Mouse (Mus musculus): ENCODE data around the gene Bpi. TPM values are rescaled to one million over a fixed set of nuclear protein-coding genes. Genes with fewer than 3 reads are reported as not detected.

Gene Bpi
- total and polyA plus RNA-seq, 3 experiments = 0.17 to 0.81 (median 0.51) TPM

GRCm38 (mm10) chr2:158305948-158306695 lies 48.2 kb downstream of the Bpi start, which contains the start of gene Lbp:
Lbp (plus strand) TSS chr2:158306493.
- in situ Hi-C loops (cut with MboI; ENCODE audit: low pct_ligation_motif_present, low pct_unique_long_range_greater_than_20kb, low sequenced_read_pairs) = no loop called here
- Histone ChIP-seq H3K9ac (ENCODE audit: insufficient read depth, low read depth) (no peak within 1 kb of the TSS), H3K4me1 (ENCODE audit: control insufficient read depth in 1 of 2, insufficient read depth in 2 of 2) (peaks cover 7 to 11% of the 10 kb centered on the region in 2 experiments), H3K79me2 (replicated peaks; ENCODE audit: control insufficient read depth, extremely low read depth, insufficient read depth, poor library complexity, severe bottlenecking) (no peaks in the 10 kb centered on the region), H3K27me3 (replicated peaks) (peaks cover 10% of the 10 kb centered on the region), H3K4me2 (ENCODE audit: insufficient read depth, low read depth, poor library complexity, severe bottlenecking) (no peak within 1 kb of the TSS), H3K27ac (ENCODE audit: insufficient read depth, low read depth) (no peak within 1 kb of the TSS), H3K4me3 (replicated peaks in 1 of 3; ENCODE audit: low read depth in 2 of 3, low read length in 2 of 3, poor library complexity in 1 of 3) (no peak within 1 kb of the TSS), H3K9me3 (replicated peaks; ENCODE audit: low read length) (peaks cover 18% of the 10 kb centered on the region), H3K36me3 (replicated peaks in 1 of 2; ENCODE audit: control insufficient read depth in 1 of 2, insufficient read depth in 1 of 2, low read length in 1 of 2) (no peaks in the 10 kb centered on the region)
- TF ChIP-seq NELFE (IDR thresholded peaks at IDR 0.05; ENCODE audit: low read depth, low read length) (no peak), JUND (conservative IDR thresholded peaks at IDR 0.05; ENCODE audit: low read depth, low read length) (no peak), JUN (IDR thresholded peaks at IDR 0.05; ENCODE audit: insufficient read depth, low read depth, low read length) (no peak), NRF1 (IDR thresholded peaks at IDR 0.05; ENCODE audit: low read depth, low read length) (no peak), MXI1 (IDR thresholded peaks at IDR 0.05; ENCODE audit: low read depth, low read length) (no peak), ZKSCAN1 (IDR thresholded peaks at IDR 0.05; ENCODE audit: borderline replicate concordance, low read depth, low read length) (no peak), E2F4 (IDR thresholded peaks at IDR 0.05; ENCODE audit: insufficient replicate concordance, low read depth, low read length) (no peak), TBP (conservative IDR thresholded peaks at IDR 0.05; ENCODE audit: low read depth, low read length) (no peak), ZNF384 (IDR thresholded peaks at IDR 0.05; ENCODE audit: low read depth, low read length) (no peak), POLR2A (IDR thresholded peaks at IDR 0.05; ENCODE audit: low read depth, low read length) (no peak), MEF2A (IDR thresholded peaks at IDR 0.05; ENCODE audit: borderline replicate concordance, low read depth, low read length) (no peak), UBTF (IDR thresholded peaks at IDR 0.05; ENCODE audit: low read depth, low read length) (no peak)
- dilution Hi-C loops (cut with MboI; ENCODE audit: extremely low pct_ligation_motif_present, extremely low pct_unique_long_range_greater_than_20kb, low sequenced_read_pairs) = no loop called here
- peak; percentile 17 for DNase-seq (ENCODE audit: extremely low read depth)

- no peaks in the 10 kb centered on the region for H3K79me2 ChIP-seq (replicated peaks; ENCODE audit: control insufficient read depth, extremely low read depth, insufficient read depth, poor library complexity, severe bottlenecking)
- in situ Hi-C loops (cut with MboI; ENCODE audit: low pct_ligation_motif_present, low pct_unique_long_range_greater_than_20kb, low sequenced_read_pairs) (no loop called here), dilution Hi-C loops (cut with MboI; ENCODE audit: extremely low pct_ligation_motif_present, extremely low pct_unique_long_range_greater_than_20kb, low sequenced_read_pairs) (no loop called here)
- no peak overlapping the region for H3K4me2 ChIP-seq (ENCODE audit: insufficient read depth, low read depth, poor library complexity, severe bottlenecking)
- TF ChIP-seq NRF1 (IDR thresholded peaks at IDR 0.05; ENCODE audit: low read depth, low read length) = no peak
- TF ChIP-seq ZNF384 (IDR thresholded peaks at IDR 0.05; ENCODE audit: low read depth, low read length) = no peak
- TF ChIP-seq BHLHE40 (IDR thresholded peaks at IDR 0.05; ENCODE audit: low read depth, low read length) = no peak
- no peak for TF ChIP-seq MYC (IDR thresholded peaks at IDR 0.05; ENCODE audit: low read depth, low read length)
- TF ChIP-seq GABPA (IDR thresholded peaks at IDR 0.05; ENCODE audit: insufficient replicate concordance, low read depth, low read length) = no peak
- no peak for TF ChIP-seq JUN (IDR thresholded peaks at IDR 0.05; ENCODE audit: insufficient read depth, low read depth, low read length)
- TF ChIP-seq MAX (IDR thresholded peaks at IDR 0.05; ENCODE audit: low read length) = no peak
- TF ChIP-seq USF2 (conservative IDR thresholded peaks at IDR 0.05; ENCODE audit: low read depth, low read length) = no peak
- TF ChIP-seq POLR2AphosphoS2 (IDR thresholded peaks at IDR 0.05; ENCODE audit: low read depth, low read length) = no peak
- no peak for TF ChIP-seq POLR2A (IDR thresholded peaks at IDR 0.05; ENCODE audit: low read depth, low read length)
- TF ChIP-seq UBTF (IDR thresholded peaks at IDR 0.05; ENCODE audit: low read depth, low read length) = no peak
- TF ChIP-seq CHD2 (IDR thresholded peaks at IDR 0.05; ENCODE audit: low read length) = no peak
- no peak for TF ChIP-seq NELFE (IDR thresholded peaks at IDR 0.05; ENCODE audit: low read depth, low read length)
- TF ChIP-seq SMC3 (IDR thresholded peaks at IDR 0.05; ENCODE audit: low read depth, low read length) = no peak
- TF ChIP-seq KAT2A (IDR thresholded peaks at IDR 0.05; ENCODE audit: insufficient replicate concordance, low read length) = no peak
- no peak for TF ChIP-seq RAD21 (IDR thresholded peaks at IDR 0.05; ENCODE audit: low read depth, low read length)
- TF ChIP-seq IRF4 (IDR thresholded peaks at IDR 0.05; ENCODE audit: low read depth, low read length) = no peak
- H3K4me3 ChIP-seq (replicated peaks in 1 of 3; ENCODE audit: low read depth in 2 of 3, low read length in 2 of 3, poor library complexity in 1 of 3) = no peak overlapping the region
- no peaks in the 10 kb centered on the region for H3K36me3 ChIP-seq (replicated peaks in 1 of 2; ENCODE audit: control insufficient read depth in 1 of 2, insufficient read depth in 1 of 2, low read length in 1 of 2)
- peaks cover 18% of the 10 kb centered on the region for H3K9me3 ChIP-seq (replicated peaks; ENCODE audit: low read length)
- H3K4me1 ChIP-seq (ENCODE audit: control insufficient read depth in 1 of 2, insufficient read depth in 2 of 2) = peaks cover 7 to 11% of the 10 kb centered on the region in 2 experiments
- no peak for DNase-seq (ENCODE audit: extremely low read depth)
- H3K9ac ChIP-seq (ENCODE audit: insufficient read depth, low read depth) = no peak overlapping the region
- no peak overlapping the region for H3K27ac ChIP-seq (ENCODE audit: insufficient read depth, low read depth)
- H3K27me3 ChIP-seq (replicated peaks) = peaks cover 9% of the 10 kb centered on the region
Observed at GRCm38 (mm10) chr2:158306696-158307049, 48.8 kb downstream of the Bpi start.

All from CH12.LX (cell line).